Mouse (Mus musculus) liver, embryonic 16.5 days (tissue): Measurements from ENCODE around the gene Cts7. TPM values are rescaled to one million over a fixed set of nuclear protein-coding genes. Genes with fewer than 3 reads are reported as not detected.

ENCODE experiments used
- ATAC-seq: fragments of 200-750 bp; cut with Nextera tagmentation; 2 replicates; pipeline ENCODE4 v1.8.0; 2017; ENCODE audit warnings: low read depth, mild to moderate bottlenecking, moderate number of reproducible peaks, moderate library complexity
- H3K27ac ChIP-seq: fragments of 300-500 bp; sonication (generic); 2 replicates; pipeline ENCODE4 v1.5.1; 2014; ENCODE audit warnings: mild to moderate bottlenecking, low read length
- H3K27me3 ChIP-seq: fragments of 300-500 bp; sonication (generic); 2 replicates; pipeline ENCODE4 v1.6.1; 2014; ENCODE audit warnings: low read depth, low read length, mixed read lengths; ENCODE audit not compliant: control insufficient read depth, insufficient read depth
- H3K36me3 ChIP-seq: fragments of 300-500 bp; sonication (generic); 2 replicates; pipeline ENCODE4 v1.6.1; 2014; ENCODE audit warnings: mild to moderate bottlenecking; ENCODE audit not compliant: control insufficient read depth, insufficient read depth
- H3K4me1 ChIP-seq: fragments of 300-500 bp; sonication (generic); 2 replicates; pipeline ENCODE4 v1.6.1; 2014; ENCODE audit warnings: low read depth, low read length, mixed read lengths; ENCODE audit not compliant: control insufficient read depth
- H3K4me2 ChIP-seq: fragments of 300-500 bp; sonication (generic); 2 replicates; pipeline ENCODE4 v1.6.1; 2014; ENCODE audit warnings: low read depth, low read length, mixed read lengths
- H3K4me3 ChIP-seq: fragments of 300-500 bp; sonication (generic); 2 replicates; pipeline ENCODE4 v1.5.1; 2014; ENCODE audit warnings: low read depth, mild to moderate bottlenecking, low read length
- H3K9ac ChIP-seq: fragments of 300-500 bp; sonication (generic); 2 replicates; pipeline ENCODE4 v1.6.1; 2014; ENCODE audit warnings: low read depth, low read length
- H3K9me3 ChIP-seq: fragments of 300-500 bp; sonication (generic); replicated peaks from 2 replicates; pipeline ENCODE4 v1.6.1; 2016; ENCODE audit warnings: low read length; ENCODE audit not compliant: control insufficient read depth
- microRNA-seq: library from miRNA; unstranded; fragments of <30 nt; microRNA quantifications from one replicate; pipeline ENCODE4, GENCODE M21; 2016
- polyA plus RNA-seq: library from polyadenylated mRNA; unstranded; fragments of >200 nt; fragmentation: Nextera tagmentation; extraction: Ambion mirVana; gene quantifications from 2 replicates; pipeline ENCODE4 v1.2.1, GENCODE M21; 2015

The Cts7 gene
- polyA plus RNA-seq: not detected in 2 replicates

GRCm38 (mm10) chr13:61358097-61358496 lies at the start of gene Cts7:
Gene Cts7 (minus strand): TSS chr13:61358197.
- Histone ChIP-seq H3K36me3 (no peaks in the 10 kb centered on the region), H3K9ac (no peak within 1 kb of the TSS), H3K27me3 (no peaks in the 10 kb centered on the region), H3K4me1 (no peaks in the 10 kb centered on the region), H3K27ac (no peak within 1 kb of the TSS), H3K9me3 (no peaks in the 10 kb centered on the region), H3K4me3 (no peak within 1 kb of the TSS), H3K4me2 (no peak within 1 kb of the TSS)
- ATAC-seq: no peak

Small RNA genes within 50 kb of the gene (microRNA-seq; reads per million reads assigned to microRNA genes)
- gene Gm27704: not detected

Other genes starting within 250 kb of the Cts7 start
- gene Ctsr, start 193.9 kb downstream of the Cts7 start, polyA plus RNA-seq: not detected in 2 replicates
- not detected in 2 replicates for gene Cts6, start 154.8 kb downstream of the Cts7 start, polyA plus RNA-seq
- gene Cts8, start 102.8 kb downstream of the Cts7 start, polyA plus RNA-seq: not detected in 2 replicates
- not detected in 2 replicates for gene Gm49398, start 69.4 kb downstream of the Cts7 start, polyA plus RNA-seq
- not detected in 2 replicates for gene Ctsm, start 183.6 kb upstream of the Cts7 start, polyA plus RNA-seq
- not detected in 2 replicates for gene Gm49352, start 210.0 kb upstream of the Cts7 start, polyA plus RNA-seq
- not detected in 2 replicates for gene Cts3, start 211.9 kb upstream of the Cts7 start, polyA plus RNA-seq